Mouse (Mus musculus): ENCODE data around the gene Daw1. TPM values are rescaled to one million over a fixed set of nuclear protein-coding genes. Genes with fewer than 3 reads are reported as not detected.

Daw1 gene
- polyA plus RNA-seq, 1 experiment = 0.48 TPM

- peak in 1 of 2 experiments; percentile 63 for DNase-seq (ENCODE audit: extremely low spot score in 1 of 2, low spot score in 1 of 2)
Observed at GRCm38 (mm10) chr1:83181418-83181817, 21.9 kb downstream of the Daw1 start.

- DNase-seq (ENCODE audit: extremely low spot score in 1 of 2, low spot score in 1 of 2) = peak; percentile 11 to 81
Observed at GRCm38 (mm10) chr1:83187154-83187553, 27.6 kb downstream of the Daw1 start.

- no peak for DNase-seq (ENCODE audit: extremely low spot score in 1 of 2, low spot score in 1 of 2)
Observed at GRCm38 (mm10) chr1:83209981-83210380, 50.4 kb downstream of the Daw1 start.

GRCm38 (mm10) chr1:83218260-83218659, 58.7 kb downstream of the Daw1 start:
- DNase-seq (ENCODE audit: extremely low spot score in 1 of 2, low spot score in 1 of 2) = peak in 1 of 2 experiments; percentile 66

- DNase-seq (ENCODE audit: extremely low spot score in 1 of 2, low spot score in 1 of 2) = no peak
Observed at GRCm38 (mm10) chr1:83223072-83223471, 63.5 kb downstream of the Daw1 start.

- DNase-seq (ENCODE audit: extremely low spot score in 1 of 2, low spot score in 1 of 2) = no peak
Observed at GRCm38 (mm10) chr1:83224423-83224960, 64.9 kb downstream of the Daw1 start.

GRCm38 (mm10) chr1:83227946-83228345, 68.4 kb downstream of the Daw1 start:
- no peak for DNase-seq (ENCODE audit: extremely low spot score in 1 of 2, low spot score in 1 of 2)

GRCm38 (mm10) chr1:83248235-83248746, 88.7 kb downstream of the Daw1 start:
- no peak for DNase-seq (ENCODE audit: extremely low spot score in 1 of 2, low spot score in 1 of 2)

GRCm38 (mm10) chr1:83251746-83252145, 92.2 kb downstream of the Daw1 start:
- no peak for DNase-seq (ENCODE audit: extremely low spot score in 1 of 2, low spot score in 1 of 2)

Other genes starting within 250 kb of the Daw1 start
- 1.5 and 2.2 TPM in 2 replicates for gene A030005L19Rik, start 246.4 kb upstream of the Daw1 start, polyA plus RNA-seq (2012; rRNA removed)
- gene A030014E15Rik, start 234.8 kb upstream of the Daw1 start, polyA plus RNA-seq (2012; rRNA removed) = 0.15 and 0.20 TPM in 2 replicates
- not detected in 2 replicates for gene Gm6217, start 228.4 kb upstream of the Daw1 start, polyA plus RNA-seq (2012; rRNA removed)
- gene A030003K21Rik, start 216.4 kb upstream of the Daw1 start, polyA plus RNA-seq (2012; rRNA removed) = not detected in 2 replicates
- not detected in 2 replicates for gene Gm7544, start 203.7 kb upstream of the Daw1 start, polyA plus RNA-seq (2012; rRNA removed)
- not detected in 2 replicates for gene Gm47955, start 199.5 kb upstream of the Daw1 start, polyA plus RNA-seq (2012; rRNA removed)
- not detected in 2 replicates for gene Gm47959, start 159.2 kb upstream of the Daw1 start, polyA plus RNA-seq (2012; rRNA removed)
- gene Slc19a3, start 121.3 kb upstream of the Daw1 start, polyA plus RNA-seq (2012; rRNA removed) = 3.8 and 5.0 TPM in 2 replicates
- gene Krtap28-10, start 117.3 kb upstream of the Daw1 start, polyA plus RNA-seq (2012; rRNA removed) = not detected in 2 replicates
- gene Gm47969, start 114.8 kb upstream of the Daw1 start, polyA plus RNA-seq (2012; rRNA removed) = 0.14 TPM in 1 of 2 replicates, not detected in the other
- not detected in 2 replicates for gene A030005K14Rik, start 100.4 kb upstream of the Daw1 start, polyA plus RNA-seq (2012; rRNA removed)
- 0.18 TPM in 1 of 2 replicates, not detected in the other for gene Krtap28-13, start 98.8 kb upstream of the Daw1 start, polyA plus RNA-seq (2012; rRNA removed)
- not detected in 2 replicates for gene Ccl20, start 43.0 kb upstream of the Daw1 start, polyA plus RNA-seq (2012; rRNA removed)
- 48.2 and 59.1 TPM in 2 replicates for gene Sphkap, start 248.4 kb downstream of the Daw1 start, polyA plus RNA-seq (2012; rRNA removed)